Mouse (Mus musculus) testis, adult 2 months (tissue): Measurements from ENCODE around the gene H2-Ab1.

Source experiments
- CTCF ChIP-seq: fragments of 200-500 bp; IDR thresholded peaks from 2 replicates; pipeline ENCODE4 v1.5.1; 2012; ENCODE audit warnings: low read depth, mild to moderate bottlenecking, inconsistent platforms, low read length, moderate library complexity; ENCODE audit not compliant: control insufficient read depth, insufficient read depth, insufficient replicate concordance
- POLR2A ChIP-seq: fragments of 200-500 bp; IDR thresholded peaks from 2 replicates; pipeline ENCODE4 v1.6.1; 2012; ENCODE audit warnings: low read depth, mild to moderate bottlenecking, inconsistent platforms, low read length, moderate library complexity; ENCODE audit not compliant: control insufficient read depth

- TF ChIP-seq CTCF (no peak), POLR2A (no peak)
These were observed 51.7 kb downstream of the H2-Ab1 start for GRCm38 (mm10) chr17:34309225-34309624.
